In the genomic region with DNA sequence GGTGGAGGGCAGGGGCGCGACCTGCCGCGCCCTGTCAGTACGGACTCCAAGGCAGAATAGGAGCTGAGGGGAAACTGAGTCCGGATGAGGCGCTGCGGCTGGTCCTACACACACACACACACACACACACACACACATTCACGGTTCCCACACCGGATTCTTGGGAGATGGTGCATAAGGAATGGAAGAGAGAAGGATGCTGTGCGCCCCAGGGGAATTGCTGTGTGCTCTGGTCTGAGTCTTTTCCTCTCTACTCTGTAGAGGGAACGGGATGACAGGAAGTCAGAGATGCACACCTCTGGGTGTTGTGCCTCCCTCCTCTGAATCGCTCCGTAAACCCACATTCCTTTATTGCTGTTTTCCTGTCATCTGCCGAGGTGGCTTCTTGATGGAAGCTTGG, we compare ENCODE assay signal across 10 mouse cellular contexts. TPM values are rescaled to one million over a fixed set of nuclear protein-coding genes. Genes with fewer than 3 reads are reported as not detected.
DNase-seq lines count a peak whose midpoint lies in the region; ATAC-seq lines count a peak whose summit lies in the region.
"Had no signal": no experiment of that assay in that cellular context is flagged by ENCODE, and none has a peak within 500 bp of the region (broad histone marks: within the 10 kb centered on the region; RNA-seq: fewer than 3 reads in every experiment).

No protein-coding gene starts in this region.

- no peak for ATAC-seq in heart, embryonic 16.5 days (replicated peaks; ENCODE audit: extremely low read depth, insufficient read depth, low FRiP score)
- ATAC-seq in embryonic facial prominence, embryonic 11.5 days (replicated peaks; ENCODE audit: insufficient number of reproducible peaks, low FRiP score, low TSS enrichment, low read depth) = no peak
- ATAC-seq in hindbrain, embryonic 15.5 days (ENCODE audit: low FRiP score, low read depth) = no peak
- ATAC-seq in neural tube, embryonic 12.5 days (ENCODE audit: low FRiP score, low read depth) = no peak
- no peak for ATAC-seq in monocyte, adult 5-6 weeks (replicated peaks; ENCODE audit: insufficient number of reproducible peaks, low FRiP score, low TSS enrichment, poor library complexity, severe bottlenecking)

- no peak overlapping the region for H3K9ac ChIP-seq in heart, embryonic 16.5 days (ENCODE audit: low read length)
- H3K9ac ChIP-seq in embryonic facial prominence, embryonic 11.5 days (replicated peaks; ENCODE audit: low read length) = peak overlapping the region; percentile 70
- H3K9ac ChIP-seq in hindbrain, embryonic 15.5 days = peak overlapping the region; percentile 91
- H3K9ac ChIP-seq in neural tube, embryonic 12.5 days = peak overlapping the region; percentile 95

- H3K27ac ChIP-seq in heart, embryonic 16.5 days (ENCODE audit: low read length) = no peak overlapping the region
- H3K27ac ChIP-seq in embryonic facial prominence, embryonic 11.5 days (replicated peaks; ENCODE audit: low read depth, low read length) = 0 out of 2 replicates have a peak overlapping the region, but pooled peaks have one; percentile 61
- peak overlapping the region; percentile 98 for H3K27ac ChIP-seq in hindbrain, embryonic 15.5 days (replicated peaks)
- peak overlapping the region; percentile 89 for H3K27ac ChIP-seq in neural tube, embryonic 12.5 days

- WGBS in heart, embryonic 16.5 days = 12% methylated on average over 15 of the region's 15 CpGs
- WGBS in embryonic facial prominence, embryonic 11.5 days = 6% methylated on average over 15 of the region's 15 CpGs
- 4% methylated on average over 15 of the region's 15 CpGs for WGBS in hindbrain, embryonic 15.5 days
- WGBS in neural tube, embryonic 12.5 days = 5% methylated on average over 15 of the region's 15 CpGs

- peaks cover 3% of the 10 kb centered on the region for H3K36me3 ChIP-seq in heart, embryonic 16.5 days (ENCODE audit: control insufficient read depth, insufficient read depth)
- no peaks in the 10 kb centered on the region; the same call in 1 of the 2 replicates for H3K36me3 ChIP-seq in embryonic facial prominence, embryonic 11.5 days (replicated peaks; ENCODE audit: control insufficient read depth, insufficient read depth, low read depth, low read length)
- H3K36me3 ChIP-seq in hindbrain, embryonic 15.5 days = peaks cover 14% of the 10 kb centered on the region
- peaks cover 25% of the 10 kb centered on the region for H3K36me3 ChIP-seq in neural tube, embryonic 12.5 days

- no peak for DNase-seq in heart, adult 8-10 months (ENCODE audit: low spot score)
- DNase-seq in embryonic facial prominence, embryonic 11.5 days (ENCODE audit: low spot score) = no peak
- DNase-seq in adipocyte (ENCODE audit: low spot score) = no peak
- DNase-seq in right cerebral cortex, postnatal 36 days (ENCODE audit: low spot score in 2 of 2) = no peak
- DNase-seq: adrenal gland, adult 2 months had no signal

- no peaks in the 10 kb centered on the region for H3K9me3 ChIP-seq in heart, embryonic 16.5 days (replicated peaks; ENCODE audit: control insufficient read depth, low read length)
- no peaks in the 10 kb centered on the region for H3K9me3 ChIP-seq in embryonic facial prominence, embryonic 11.5 days (replicated peaks; ENCODE audit: control insufficient read depth, low read length)
- no peaks in the 10 kb centered on the region for H3K9me3 ChIP-seq in hindbrain, embryonic 15.5 days
- no peaks in the 10 kb centered on the region for H3K9me3 ChIP-seq in neural tube, embryonic 12.5 days

- H3K27me3 ChIP-seq in heart, embryonic 16.5 days (ENCODE audit: control insufficient read depth, insufficient read depth, low read length) = peaks cover 61% of the 10 kb centered on the region
- H3K27me3 ChIP-seq in embryonic facial prominence, embryonic 11.5 days (ENCODE audit: control insufficient read depth, insufficient read depth, low read length) = peaks cover 35% of the 10 kb centered on the region
- no peaks in the 10 kb centered on the region for H3K27me3 ChIP-seq in hindbrain, embryonic 15.5 days
- H3K27me3 ChIP-seq in neural tube, embryonic 12.5 days (replicated peaks) = peaks cover 17% of the 10 kb centered on the region; the same call in 1 of the 2 replicates

- H3K4me1 ChIP-seq in heart, embryonic 16.5 days (ENCODE audit: control insufficient read depth, insufficient read depth, low read length) = peaks cover 10% of the 10 kb centered on the region; the same call in 1 of the 2 replicates
- no peaks in the 10 kb centered on the region; the same call in 1 of the 2 replicates for H3K4me1 ChIP-seq in embryonic facial prominence, embryonic 11.5 days (ENCODE audit: control insufficient read depth, insufficient read depth, low read length)
- H3K4me1 ChIP-seq in hindbrain, embryonic 15.5 days (replicated peaks) = peaks cover 87% of the 10 kb centered on the region
- peaks cover 70% of the 10 kb centered on the region for H3K4me1 ChIP-seq in neural tube, embryonic 12.5 days

- 0 out of 2 replicates have a peak overlapping the region, but pooled peaks have one; percentile 22 for H3K4me3 ChIP-seq in heart, embryonic 16.5 days (ENCODE audit: low read length)
- peak overlapping the region; percentile 43 for H3K4me3 ChIP-seq in embryonic facial prominence, embryonic 11.5 days (ENCODE audit: low read depth, low read length)
- peak overlapping the region; percentile 66 for H3K4me3 ChIP-seq in hindbrain, embryonic 15.5 days
- peak overlapping the region; percentile 67 for H3K4me3 ChIP-seq in neural tube, embryonic 12.5 days

- H3K4me2 ChIP-seq in heart, embryonic 16.5 days (ENCODE audit: low read depth, low read length) = no peak overlapping the region
- H3K4me2 ChIP-seq in embryonic facial prominence, embryonic 11.5 days (ENCODE audit: low read depth, low read length) = peak overlapping the region; percentile 43
- H3K4me2 ChIP-seq in hindbrain, embryonic 15.5 days = peak overlapping the region; percentile 86
- H3K4me2 ChIP-seq in neural tube, embryonic 12.5 days (replicated peaks) = peak overlapping the region; percentile 86

RNA-seq across cellular contexts. Expression of a gene that starts 3.5 kb away (rescaled TPM):
- polyA plus RNA-seq in heart, embryonic 16.5 days (2015; fragmentation: Nextera tagmentation; extraction: Ambion mirVana) = 1.5 TPM in 2 replicates
- total RNA-seq in heart, adult 8-10 months (2022) = 1 to 10 TPM; 2.2 to 3.1 (median 2.2) TPM
- 11.0 and 15.8 TPM in 2 replicates for polyA plus RNA-seq in embryonic facial prominence, embryonic 11.5 days (2014; fragmentation: Nextera tagmentation; extraction: Ambion mirVana)
- 175 and 181 TPM in 2 replicates for polyA plus RNA-seq in hindbrain, embryonic 15.5 days (2015; fragmentation: Nextera tagmentation; extraction: Ambion mirVana)
- 160 and 175 TPM in 2 replicates for polyA plus RNA-seq in neural tube, embryonic 12.5 days (2016; fragmentation: Nextera tagmentation; extraction: Ambion mirVana)
- 2.3 TPM in 1 of 3 replicates, not detected in the others for total RNA-seq in monocyte, adult 5-6 weeks (2017)
- total RNA-seq: megakaryocyte progenitor cell, adult 5-6 weeks had no signal

RNA-seq across cellular contexts. Expression of a gene that starts 7.0 kb away (rescaled TPM):
- 536 and 549 TPM in 2 replicates for polyA plus RNA-seq in heart, embryonic 16.5 days (2015; fragmentation: Nextera tagmentation; extraction: Ambion mirVana)
- 100 to 1,000 TPM; 763 to 919 (median 846) TPM for total RNA-seq in heart, adult 8-10 months (2022)
- polyA plus RNA-seq in embryonic facial prominence, embryonic 11.5 days (2014; fragmentation: Nextera tagmentation; extraction: Ambion mirVana) = 886 and 948 TPM in 2 replicates
- polyA plus RNA-seq in hindbrain, embryonic 15.5 days (2015; fragmentation: Nextera tagmentation; extraction: Ambion mirVana) = 551 and 587 TPM in 2 replicates
- polyA plus RNA-seq in neural tube, embryonic 12.5 days (2016; fragmentation: Nextera tagmentation; extraction: Ambion mirVana) = 643 and 654 TPM in 2 replicates
- total RNA-seq in monocyte, adult 5-6 weeks (2017) = 1,267 to 1,604 TPM (median 1,393 TPM) in 3 replicates

RNA-seq across cellular contexts. Expression of a gene that starts 21.0 kb away (rescaled TPM):
- 33.5 and 35.8 TPM in 2 replicates for polyA plus RNA-seq in heart, embryonic 16.5 days (2015; fragmentation: Nextera tagmentation; extraction: Ambion mirVana)
- total RNA-seq in heart, adult 8-10 months (2022) = 10 to 100 TPM; 14.3 to 19.8 (median 16.3) TPM
- 36.5 and 41.6 TPM in 2 replicates for polyA plus RNA-seq in embryonic facial prominence, embryonic 11.5 days (2014; fragmentation: Nextera tagmentation; extraction: Ambion mirVana)
- polyA plus RNA-seq in hindbrain, embryonic 15.5 days (2015; fragmentation: Nextera tagmentation; extraction: Ambion mirVana) = 29.8 and 30.1 TPM in 2 replicates
- 37.7 and 41.1 TPM in 2 replicates for polyA plus RNA-seq in neural tube, embryonic 12.5 days (2016; fragmentation: Nextera tagmentation; extraction: Ambion mirVana)
- total RNA-seq in monocyte, adult 5-6 weeks (2017) = 23.5 to 28.1 TPM (median 27.6 TPM) in 3 replicates

RNA-seq across cellular contexts. Expression of a gene that starts 30.0 kb away (rescaled TPM):
- polyA plus RNA-seq in heart, embryonic 16.5 days (2015; fragmentation: Nextera tagmentation; extraction: Ambion mirVana) = 1.6 and 1.9 TPM in 2 replicates
- 1 to 10 TPM; 1.7 to 3.1 (median 2.7) TPM for total RNA-seq in heart, adult 8-10 months (2022)
- polyA plus RNA-seq in embryonic facial prominence, embryonic 11.5 days (2014; fragmentation: Nextera tagmentation; extraction: Ambion mirVana) = 1.6 and 2.9 TPM in 2 replicates
- polyA plus RNA-seq in hindbrain, embryonic 15.5 days (2015; fragmentation: Nextera tagmentation; extraction: Ambion mirVana) = 6.1 and 6.7 TPM in 2 replicates
- 2.2 and 2.3 TPM in 2 replicates for polyA plus RNA-seq in neural tube, embryonic 12.5 days (2016; fragmentation: Nextera tagmentation; extraction: Ambion mirVana)
- total RNA-seq in monocyte, adult 5-6 weeks (2017) = 0.57 TPM in 1 of 3 replicates, not detected in the others

RNA-seq across cellular contexts. Expression of a gene that starts 30.5 kb away (rescaled TPM):
- polyA plus RNA-seq in heart, embryonic 16.5 days (2015; fragmentation: Nextera tagmentation; extraction: Ambion mirVana) = 1.8 and 2.6 TPM in 2 replicates
- 1 to 10 TPM; 3.1 to 7.6 (median 5.0) TPM for total RNA-seq in heart, adult 8-10 months (2022)
- 4.3 and 4.5 TPM in 2 replicates for polyA plus RNA-seq in embryonic facial prominence, embryonic 11.5 days (2014; fragmentation: Nextera tagmentation; extraction: Ambion mirVana)
- polyA plus RNA-seq in hindbrain, embryonic 15.5 days (2015; fragmentation: Nextera tagmentation; extraction: Ambion mirVana) = 5.7 and 7.1 TPM in 2 replicates
- 3.4 and 3.6 TPM in 2 replicates for polyA plus RNA-seq in neural tube, embryonic 12.5 days (2016; fragmentation: Nextera tagmentation; extraction: Ambion mirVana)
- total RNA-seq in monocyte, adult 5-6 weeks (2017) = not detected in 3 replicates
